Mouse (Mus musculus) retina, adult 2 months (tissue): ENCODE measurements around the gene Trib2.

Source experiments
- DNase-seq: peaks from one replicate; pipeline ENCODE4 v3.0.0-alpha.2; 2012; ENCODE audit warnings: low read depth, low spot score

Gene Trib2

GRCm38 (mm10) chr12:15765996-15766395 is 50.7 kb downstream of the Trib2 start:
- no peak for DNase-seq

DNA sequence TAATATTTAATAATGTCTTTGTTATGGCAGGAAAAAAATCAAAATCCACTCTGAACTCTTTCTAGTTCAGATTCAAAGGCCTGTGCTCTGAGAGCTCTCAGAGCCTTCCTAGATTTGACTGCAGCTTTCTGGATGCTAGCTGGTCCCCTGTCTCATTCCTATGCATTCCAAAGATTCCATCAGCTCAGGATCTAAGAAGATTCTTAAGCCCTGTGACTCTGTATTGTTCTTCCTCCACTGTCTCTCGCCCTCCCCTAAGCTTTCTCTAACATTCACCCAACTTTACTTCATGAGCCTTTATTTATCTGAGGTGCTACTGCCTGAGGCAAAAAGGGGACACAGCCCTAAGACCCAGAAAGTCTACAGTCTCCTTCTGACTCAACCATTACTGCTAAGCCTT is 51.5 kb downstream of the Trib2 start:
- DNase-seq = no peak

- DNase-seq = no peak
Measured at GRCm38 (mm10) chr12:15761453-15762116, 55.1 kb downstream of the Trib2 start.

- DNase-seq = no peak
Measured at GRCm38 (mm10) chr12:15760684-15761083, 56.0 kb downstream of the Trib2 start.

DNA sequence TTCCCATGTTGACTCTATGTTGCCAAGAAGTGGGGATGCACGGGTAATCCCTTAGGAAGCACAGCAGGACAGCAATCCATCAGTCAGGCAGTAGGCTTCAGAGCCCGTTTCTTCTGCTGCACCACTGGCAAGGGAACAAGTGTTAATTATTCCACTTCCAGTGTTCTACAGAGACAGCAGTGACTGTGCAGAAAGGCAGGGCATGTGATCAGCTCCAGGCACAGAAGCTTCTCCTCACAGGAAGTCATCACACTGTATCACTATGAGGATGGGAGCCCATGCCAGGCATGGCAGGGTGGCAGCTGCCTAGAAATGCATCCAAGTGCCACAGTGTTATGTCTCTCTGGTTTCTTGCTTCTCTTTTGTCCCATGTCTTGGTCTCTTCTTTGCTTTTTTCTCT is 57.9 kb downstream of the Trib2 start:
- no peak for DNase-seq

GRCm38 (mm10) chr12:15757351-15757750 is 59.4 kb downstream of the Trib2 start:
- DNase-seq = no peak

GRCm38 (mm10) chr12:15755030-15755690 is 61.6 kb downstream of the Trib2 start:
- DNase-seq = no peak

DNA sequence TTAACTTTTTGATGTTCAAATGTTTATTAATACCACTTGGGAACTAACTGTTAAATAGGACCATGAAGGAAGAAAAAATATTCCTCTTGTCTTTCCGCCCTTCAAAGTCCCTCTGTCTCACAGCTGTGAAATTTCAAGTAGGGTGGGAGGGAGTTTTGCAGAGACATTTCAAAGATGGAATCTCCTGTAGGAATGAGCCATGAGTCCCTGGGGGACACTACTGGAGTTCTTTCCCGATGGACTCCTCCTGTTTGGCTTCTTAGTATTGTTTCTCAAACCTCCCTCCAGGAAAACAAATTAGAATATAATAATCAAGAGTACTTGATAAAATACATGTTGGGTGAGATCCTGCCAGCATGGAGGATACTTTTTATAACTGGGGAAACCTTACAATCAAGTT is 62.1 kb downstream of the Trib2 start:
- DNase-seq = no peak

DNA sequence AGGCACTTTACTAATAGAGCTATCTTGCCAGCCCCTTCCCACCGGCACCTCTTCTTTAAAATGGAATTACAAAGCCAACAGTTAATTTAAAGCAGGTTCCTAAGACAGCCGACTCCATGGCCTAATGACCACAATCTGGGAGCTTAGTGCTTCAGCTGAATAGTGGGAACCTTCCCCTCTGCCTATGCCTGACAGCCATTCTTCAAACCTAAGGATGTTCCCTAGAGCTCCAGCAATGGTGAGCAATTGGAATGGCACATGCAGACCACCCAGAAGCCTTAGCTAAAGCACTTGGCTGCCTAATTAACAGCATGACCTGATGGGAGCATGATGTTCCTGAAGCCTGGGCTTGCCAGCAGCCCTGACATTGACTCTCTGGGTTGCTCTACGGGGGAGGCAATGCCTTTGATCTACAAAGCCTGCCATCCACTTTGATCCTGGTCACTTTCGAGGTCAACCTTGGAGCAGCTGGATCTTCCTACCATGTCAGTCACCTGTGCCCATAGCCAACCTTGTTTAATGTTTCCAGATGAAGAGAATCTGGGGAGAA is 67.0 kb downstream of the Trib2 start:
- DNase-seq = no peak

- no peak for DNase-seq
Measured at GRCm38 (mm10) chr12:15745752-15746151, 71.0 kb downstream of the Trib2 start.
